Comparison of ENCODE assay signal across 9 mouse cellular contexts in genomic region chr7:29785888-29786287, GRCm38 (mm10). TPM values are rescaled to one million over a fixed set of nuclear protein-coding genes. Genes with fewer than 3 reads are reported as not detected.
DNase-seq lines count a peak whose midpoint lies in the region; ATAC-seq and TF ChIP-seq lines count a peak whose summit lies in the region.
"Had no signal": no experiment of that assay in that cellular context is flagged by ENCODE, and none has a peak within 500 bp of the region (broad histone marks: within the 10 kb centered on the region; RNA-seq: fewer than 3 reads in every experiment).

No protein-coding gene starts in this region.

- H3K4me1 ChIP-seq in kidney, adult 2 months (ENCODE audit: control insufficient read depth, insufficient read depth, low read length) = peaks cover 5% of the 10 kb centered on the region; the same call in 1 of the 2 replicates
- peaks cover 14% of the 10 kb centered on the region for H3K4me1 ChIP-seq in embryonic facial prominence, embryonic 12.5 days
- peaks cover 16% of the 10 kb centered on the region for H3K4me1 ChIP-seq in hindbrain, embryonic 14.5 days (replicated peaks; ENCODE audit: control insufficient read depth, insufficient read depth, low read length)
- peaks cover 32% of the 10 kb centered on the region for H3K4me1 ChIP-seq in midbrain, embryonic 15.5 days

- TF ChIP-seq CTCF in kidney, adult 2 months (conservative IDR thresholded peaks at IDR 0.05; ENCODE audit: insufficient read depth, insufficient read length, low read depth, low read length) = no peak

- peak overlapping the region; percentile 61 for H3K4me2 ChIP-seq in embryonic facial prominence, embryonic 12.5 days (replicated peaks)
- peak overlapping the region; percentile 79 for H3K4me2 ChIP-seq in hindbrain, embryonic 14.5 days (replicated peaks)
- peak overlapping the region; percentile 83 for H3K4me2 ChIP-seq in midbrain, embryonic 15.5 days

- DNase-seq in kidney, adult 2 months = no peak
- no peak for DNase-seq in kidney, adult 9 months
- no peak for DNase-seq in hindbrain, embryonic 14.5 days (ENCODE audit: low spot score)
- DNase-seq in adrenal gland, adult 2 months = no peak
- DNase-seq in embryo, embryonic 11 days = no peak
- DNase-seq in thymus, postnatal 25 days = no peak
- DNase-seq: thymus, adult 18-20 months had no signal

- H3K36me3 ChIP-seq in kidney, adult 2 months (ENCODE audit: control insufficient read depth, insufficient read depth, low read length) = peaks cover 1% of the 10 kb centered on the region
- H3K36me3 ChIP-seq in embryonic facial prominence, embryonic 12.5 days = peaks cover 36% of the 10 kb centered on the region
- peaks cover 40% of the 10 kb centered on the region for H3K36me3 ChIP-seq in hindbrain, embryonic 14.5 days (replicated peaks; ENCODE audit: control insufficient read depth, insufficient read depth)
- peaks cover 24% of the 10 kb centered on the region for H3K36me3 ChIP-seq in midbrain, embryonic 15.5 days (replicated peaks)

- H3K27ac ChIP-seq in kidney, adult 2 months (ENCODE audit: insufficient read depth, low read depth, low read length) = no peak overlapping the region
- H3K27ac ChIP-seq in embryonic facial prominence, embryonic 12.5 days = no peak overlapping the region
- no peak overlapping the region for H3K27ac ChIP-seq in hindbrain, embryonic 14.5 days
- no peak overlapping the region for H3K27ac ChIP-seq in midbrain, embryonic 15.5 days

- H3K9me3 ChIP-seq in embryonic facial prominence, embryonic 12.5 days = no peaks in the 10 kb centered on the region
- no peaks in the 10 kb centered on the region for H3K9me3 ChIP-seq in hindbrain, embryonic 14.5 days (ENCODE audit: control insufficient read depth, low read length)
- H3K9me3 ChIP-seq in midbrain, embryonic 15.5 days = no peaks in the 10 kb centered on the region

- peak overlapping the region; percentile 35; the same call in 1 of the 2 replicates for H3K9ac ChIP-seq in embryonic facial prominence, embryonic 12.5 days
- H3K9ac ChIP-seq in hindbrain, embryonic 14.5 days = peak overlapping the region; percentile 85
- H3K9ac ChIP-seq in midbrain, embryonic 15.5 days = peak overlapping the region; percentile 77

- TF ChIP-seq POLR2A in kidney, adult 2 months (IDR thresholded peaks at IDR 0.05; ENCODE audit: low read depth, low read length) = no peak

- 67% methylated on average over 5 of the region's 5 CpGs for whole genome bisulfite sequencing in kidney, adult 2 months
- WGBS in embryonic facial prominence, embryonic 12.5 days = 85% methylated on average over 5 of the region's 5 CpGs
- 82% methylated on average over 5 of the region's 5 CpGs for WGBS in hindbrain, embryonic 14.5 days
- 77% methylated on average over 5 of the region's 5 CpGs for WGBS in midbrain, embryonic 15.5 days

- no peaks in the 10 kb centered on the region for H3K27me3 ChIP-seq in kidney, adult 2 months (replicated peaks; ENCODE audit: control insufficient read depth, insufficient read depth, low read length)
- no peaks in the 10 kb centered on the region for H3K27me3 ChIP-seq in embryonic facial prominence, embryonic 12.5 days
- H3K27me3 ChIP-seq in hindbrain, embryonic 14.5 days (ENCODE audit: control insufficient read depth, insufficient read depth, low read length) = no peaks in the 10 kb centered on the region
- H3K27me3 ChIP-seq in midbrain, embryonic 15.5 days (replicated peaks) = no peaks in the 10 kb centered on the region

- peak overlapping the region; percentile 41 for H3K4me3 ChIP-seq in kidney, adult 2 months (ENCODE audit: insufficient read depth, low read depth, low read length)
- peak overlapping the region; percentile 86 for H3K4me3 ChIP-seq in embryonic facial prominence, embryonic 12.5 days
- H3K4me3 ChIP-seq in hindbrain, embryonic 14.5 days (replicated peaks; ENCODE audit: low read length) = peak overlapping the region; percentile 77
- H3K4me3 ChIP-seq in midbrain, embryonic 15.5 days = peak overlapping the region; percentile 79

- ATAC-seq in embryonic facial prominence, embryonic 12.5 days (ENCODE audit: insufficient number of reproducible peaks, insufficient read depth, low FRiP score, low TSS enrichment) = no peak
- no peak for ATAC-seq in hindbrain, embryonic 14.5 days (ENCODE audit: low FRiP score)
- ATAC-seq in midbrain, embryonic 15.5 days (replicated peaks) = no peak

RNA-seq across cellular contexts. Expression of gene Zfp30, which starts 2.1 kb away (rescaled TPM):
- polyA plus RNA-seq in kidney, adult 2 months (2012; rRNA removed) = 3.6 and 3.8 TPM in 2 replicates
- 10.8 and 11.1 TPM in 2 replicates for polyA plus RNA-seq in embryonic facial prominence, embryonic 12.5 days (2016; fragmentation: Nextera tagmentation; extraction: Ambion mirVana)
- polyA plus RNA-seq in hindbrain, embryonic 14.5 days (2014; fragmentation: Nextera tagmentation; extraction: Ambion mirVana) = 13.1 and 13.4 TPM in 2 replicates
- 15.4 TPM in 2 replicates for polyA plus RNA-seq in midbrain, embryonic 15.5 days (2015; fragmentation: Nextera tagmentation; extraction: Ambion mirVana)
- total RNA-seq in adrenal gland, adult 2 months (2021) = 1 to 10 TPM; 2.1 to 3.9 TPM
- polyA plus RNA-seq in adrenal gland, adult 2 months (2012; rRNA removed) = 2.4 and 2.5 TPM in 2 replicates

RNA-seq across cellular contexts. Expression of gene Zfp84, which starts 17.5 kb away (rescaled TPM):
- 5.5 and 5.7 TPM in 2 replicates for polyA plus RNA-seq in kidney, adult 2 months (2012; rRNA removed)
- 12.6 and 14.6 TPM in 2 replicates for polyA plus RNA-seq in embryonic facial prominence, embryonic 12.5 days (2016; fragmentation: Nextera tagmentation; extraction: Ambion mirVana)
- polyA plus RNA-seq in hindbrain, embryonic 14.5 days (2014; fragmentation: Nextera tagmentation; extraction: Ambion mirVana) = 17.0 and 19.5 TPM in 2 replicates
- 16.7 and 18.3 TPM in 2 replicates for polyA plus RNA-seq in midbrain, embryonic 15.5 days (2015; fragmentation: Nextera tagmentation; extraction: Ambion mirVana)
- 10 to 100 TPM; 13.3 to 15.0 TPM for total RNA-seq in adrenal gland, adult 2 months (2021)
- 0.87 and 1.4 TPM in 2 replicates for polyA plus RNA-seq in adrenal gland, adult 2 months (2012; rRNA removed)

RNA-seq across cellular contexts. Expression of gene Zfp790, which starts 30.0 kb away (rescaled TPM):
- polyA plus RNA-seq in kidney, adult 2 months (2012; rRNA removed) = 2.6 and 3.3 TPM in 2 replicates
- polyA plus RNA-seq in embryonic facial prominence, embryonic 12.5 days (2016; fragmentation: Nextera tagmentation; extraction: Ambion mirVana) = 17.0 and 20.0 TPM in 2 replicates
- 29.4 and 31.5 TPM in 2 replicates for polyA plus RNA-seq in hindbrain, embryonic 14.5 days (2014; fragmentation: Nextera tagmentation; extraction: Ambion mirVana)
- 29.2 and 30.1 TPM in 2 replicates for polyA plus RNA-seq in midbrain, embryonic 15.5 days (2015; fragmentation: Nextera tagmentation; extraction: Ambion mirVana)
- total RNA-seq in adrenal gland, adult 2 months (2021) = 10 to 100 TPM; 14.4 to 15.8 TPM
- polyA plus RNA-seq in adrenal gland, adult 2 months (2012; rRNA removed) = 0.58 and 0.71 TPM in 2 replicates

RNA-seq across cellular contexts. Expression of gene Catsperg2, which starts 59.1 kb away (rescaled TPM):
- polyA plus RNA-seq in kidney, adult 2 months (2012; rRNA removed) = 0.03 TPM in 1 of 2 replicates, not detected in the other
- polyA plus RNA-seq in embryonic facial prominence, embryonic 12.5 days (2016; fragmentation: Nextera tagmentation; extraction: Ambion mirVana) = not detected in 2 replicates
- polyA plus RNA-seq in hindbrain, embryonic 14.5 days (2014; fragmentation: Nextera tagmentation; extraction: Ambion mirVana) = 0.17 and 0.26 TPM in 2 replicates
- polyA plus RNA-seq in midbrain, embryonic 15.5 days (2015; fragmentation: Nextera tagmentation; extraction: Ambion mirVana) = 0.79 and 1.0 TPM in 2 replicates
- total RNA-seq in adrenal gland, adult 2 months (2021) = not detected
- 0.07 TPM in 1 of 2 replicates, not detected in the other for polyA plus RNA-seq in adrenal gland, adult 2 months (2012; rRNA removed)

Comparison
In these comparisons a context has a peak if more than half of its experiments do, and no peak if none do; other contexts are left out.
1. H3K9ac ChIP-seq: peak in every context shown above with its lines; median percentile 85 in hindbrain, embryonic 14.5 days; 77 in midbrain, embryonic 15.5 days; 35 in embryonic facial prominence, embryonic 12.5 days.